Mouse (Mus musculus) olfactory bulb, adult 2 months (tissue): ENCODE measurements around the gene Cryz.

Experiments
- CTCF ChIP-seq: fragments of 200-500 bp; IDR thresholded peaks from 2 replicates; pipeline ENCODE4 v1.5.1; 2012; ENCODE audit warnings: low read depth, mild to moderate bottlenecking, low read length, moderate library complexity; ENCODE audit not compliant: insufficient read depth
- POLR2A ChIP-seq: fragments of 200-500 bp; IDR thresholded peaks from 2 replicates; pipeline ENCODE4 v1.6.1; 2012; ENCODE audit warnings: mild to moderate bottlenecking, low read depth, low read length, moderate library complexity; ENCODE audit not compliant: insufficient read depth

- TF ChIP-seq CTCF (no peak), POLR2A (no peak)
Observed at GRCm38 (mm10) chr3:154594156-154594555, 2.4 kb upstream of the Cryz start.
